Mouse (Mus musculus) erythroblast, embryonic 14.5 days (primary cell): ENCODE measurements at regions not wholly inside any gene's neighbourhood (a gene's known extent, or its start where the extent isn't known, plus 50 kb on each side); places are given as distances from the start of the nearest gene placed in this dataset.

Experiments used
- H3K27me3 ChIP-seq: 2 replicates; pipeline ENCODE4 v1.6.1; 2012; ENCODE audit warnings: inconsistent platforms; ENCODE audit not compliant: control insufficient read depth
- H3K36me3 ChIP-seq: 2 replicates; pipeline ENCODE4 v1.6.1; 2012; ENCODE audit warnings: mild to moderate bottlenecking, inconsistent platforms; ENCODE audit not compliant: control insufficient read depth
- H3K4me1 ChIP-seq: 2 replicates; pipeline ENCODE4 v1.6.1; 2012; ENCODE audit warnings: inconsistent platforms; ENCODE audit not compliant: control insufficient read depth
- H3K4me3 ChIP-seq: replicated peaks from 2 replicates; pipeline ENCODE3; 2012; ENCODE audit warnings: moderate library complexity, mild to moderate bottlenecking, inconsistent platforms
- H3K9me3 ChIP-seq: 2 replicates; pipeline ENCODE4 v1.6.1; 2012; ENCODE audit warnings: low read length, inconsistent platforms, mixed read lengths; ENCODE audit not compliant: control insufficient read depth
- GATA1 ChIP-seq: IDR thresholded peaks from 2 replicates; pipeline ENCODE4 v1.6.1; 2012; ENCODE audit warnings: low read length, inconsistent platforms, mixed read lengths
- TAL1 ChIP-seq: IDR thresholded peaks from 3 replicates; pipeline ENCODE4 v1.6.1; 2012; ENCODE audit warnings: low read length, inconsistent platforms, mixed read lengths

DNA sequence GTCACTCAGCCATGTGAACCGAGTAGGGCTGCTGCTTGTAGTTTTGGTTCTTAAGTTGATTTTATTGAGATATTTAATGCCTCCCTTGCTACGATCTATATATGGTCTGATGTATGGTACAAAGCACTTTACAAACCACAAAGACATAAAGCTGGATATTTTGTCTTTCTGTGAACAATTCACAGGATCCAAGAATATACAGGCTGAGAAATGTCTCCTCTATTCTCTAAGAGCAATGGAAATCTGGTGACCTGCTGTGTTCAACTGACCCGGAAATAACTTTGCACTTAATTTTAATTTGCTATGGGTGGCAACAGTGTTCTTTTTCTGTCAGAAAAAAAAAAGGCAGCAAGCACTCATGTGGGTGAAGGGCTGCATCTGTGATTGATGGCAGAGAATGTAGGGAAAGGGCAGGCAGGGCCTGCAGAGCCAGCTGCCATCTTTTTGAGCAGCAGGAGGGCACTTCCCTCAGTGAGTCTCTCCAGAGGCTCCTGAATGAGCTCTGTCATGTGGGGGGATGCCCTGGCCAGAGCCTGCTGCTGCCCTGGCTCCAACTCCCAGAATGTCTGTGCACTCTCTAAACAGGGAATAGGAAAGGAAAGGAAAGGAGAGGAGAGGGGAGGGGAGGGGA is 192.2 kb upstream of the Myt1l start:
- TF ChIP-seq GATA1 (no peak), TAL1 (no peak)
- Histone ChIP-seq H3K4me1 (no peaks in the 10 kb centered on the region), H3K36me3 (no peaks in the 10 kb centered on the region), H3K27me3 (no peaks in the 10 kb centered on the region), H3K9me3 (no peaks in the 10 kb centered on the region), H3K4me3 (no peak overlapping the region)

GRCm38 (mm10) chr12:29337336-29337735 is 190.8 kb upstream of the Myt1l start:
- no peaks in the 10 kb centered on the region for H3K27me3 ChIP-seq
- no peak overlapping the region for H3K4me3 ChIP-seq
- H3K36me3 ChIP-seq, result no peaks in the 10 kb centered on the region
- no peaks in the 10 kb centered on the region for H3K4me1 ChIP-seq
- TF ChIP-seq GATA1 (no peak), TAL1 (no peak)
- no peaks in the 10 kb centered on the region for H3K9me3 ChIP-seq

- TF ChIP-seq GATA1, result no peak
- TF ChIP-seq TAL1, result no peak
- H3K4me1 ChIP-seq, result no peaks in the 10 kb centered on the region
- H3K9me3 ChIP-seq, result no peaks in the 10 kb centered on the region
- no peaks in the 10 kb centered on the region for H3K27me3 ChIP-seq
- no peak overlapping the region for H3K4me3 ChIP-seq
- H3K36me3 ChIP-seq, result no peaks in the 10 kb centered on the region
Observed at GRCm38 (mm10) chr12:29341388-29341995, 186.7 kb upstream of the Myt1l start.

GRCm38 (mm10) chr12:29343147-29343852 is 184.9 kb upstream of the Myt1l start:
- no peaks in the 10 kb centered on the region for H3K27me3 ChIP-seq
- H3K4me3 ChIP-seq, result no peak overlapping the region
- TF ChIP-seq GATA1, result no peak
- no peak for TF ChIP-seq TAL1
- H3K4me1 ChIP-seq, result no peaks in the 10 kb centered on the region
- H3K36me3 ChIP-seq, result no peaks in the 10 kb centered on the region
- H3K9me3 ChIP-seq, result no peaks in the 10 kb centered on the region

- TF ChIP-seq TAL1 (no peak), GATA1 (no peak)
Observed at GRCm38 (mm10) chr12:29348698-29349097, 179.5 kb upstream of the Myt1l start.

DNA sequence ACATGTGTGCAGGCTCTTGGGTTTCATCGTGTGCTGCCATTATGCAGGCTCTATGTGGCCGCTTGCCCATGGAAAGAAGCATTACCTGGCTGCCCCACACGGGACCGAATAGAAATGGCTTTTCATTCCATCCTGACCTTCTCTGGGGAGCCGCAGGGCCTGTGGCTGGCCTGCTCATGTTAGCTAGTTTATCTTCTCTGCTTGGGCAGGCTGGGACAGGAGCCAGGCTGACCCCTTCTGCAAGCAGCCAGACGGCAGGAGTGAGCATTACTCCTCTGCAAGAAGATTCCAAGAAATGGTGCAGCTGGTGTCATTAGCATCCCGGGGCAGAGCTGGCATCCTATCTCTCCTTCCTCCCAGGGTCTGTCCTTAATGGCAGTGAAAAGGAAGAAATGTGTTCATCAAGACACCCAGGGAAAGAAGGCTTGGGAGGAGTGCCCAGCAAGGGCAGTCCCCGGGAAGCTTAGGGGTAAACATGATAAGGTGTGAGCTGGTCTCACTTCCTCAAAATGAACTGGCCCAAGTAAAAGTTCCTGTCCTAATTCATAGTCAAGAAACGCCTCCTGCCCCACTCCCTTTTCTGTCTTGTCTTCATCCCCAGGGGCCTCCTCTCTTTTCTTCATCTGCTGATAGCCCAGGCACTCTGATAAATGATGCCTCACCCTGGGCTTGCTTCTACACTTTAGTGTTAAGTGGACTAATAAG is 178.9 kb upstream of the Myt1l start:
- Histone ChIP-seq H3K4me3 (no peak overlapping the region), H3K9me3 (no peaks in the 10 kb centered on the region), H3K4me1 (no peaks in the 10 kb centered on the region), H3K27me3 (no peaks in the 10 kb centered on the region), H3K36me3 (no peaks in the 10 kb centered on the region)
- no peak for TF ChIP-seq TAL1
- no peak for TF ChIP-seq GATA1

More at GRCm38 (mm10) chr12:29348698-29349097, 179.5 kb upstream of the Myt1l start:
- no peaks in the 10 kb centered on the region for H3K27me3 ChIP-seq
- no peaks in the 10 kb centered on the region for H3K36me3 ChIP-seq
- H3K4me3 ChIP-seq, result no peak overlapping the region
- no peaks in the 10 kb centered on the region for H3K9me3 ChIP-seq
- no peaks in the 10 kb centered on the region for H3K4me1 ChIP-seq

DNA sequence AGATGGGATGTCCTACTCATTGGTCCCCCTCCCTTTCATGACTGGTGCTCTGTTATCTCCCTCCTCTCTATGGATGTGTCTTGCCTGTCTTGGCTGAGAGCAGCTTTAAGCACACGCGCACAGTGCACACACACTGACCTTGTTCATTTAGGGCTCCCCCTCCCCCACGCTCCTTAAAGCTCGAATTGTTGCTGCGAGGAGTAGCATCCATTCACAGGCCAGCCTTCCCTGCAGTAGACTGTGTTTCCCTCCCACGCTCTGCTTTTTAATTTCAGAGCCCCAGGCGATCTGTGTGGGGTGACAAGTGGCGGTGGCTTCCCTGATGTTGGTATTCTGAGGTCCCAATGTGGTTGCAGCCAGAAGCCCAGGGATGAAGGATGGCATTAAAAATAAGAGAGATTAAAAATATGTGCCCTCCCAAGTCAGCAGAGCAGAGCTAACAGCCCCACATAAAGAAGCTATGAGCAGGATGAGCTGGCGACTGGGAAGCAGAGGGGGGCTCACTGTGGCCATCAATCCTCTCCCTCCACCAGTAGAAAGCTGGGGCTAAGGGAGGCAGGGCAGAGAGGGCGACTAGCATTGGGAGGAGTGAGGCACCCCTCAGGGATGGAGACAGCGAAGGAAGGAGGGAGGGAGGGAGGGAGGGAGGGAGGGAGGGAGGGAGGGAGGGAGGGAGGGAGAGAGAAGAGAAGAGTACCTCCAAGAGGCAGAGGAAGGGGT is 174.2 kb upstream of the Myt1l start:
- no peak overlapping the region for H3K4me3 ChIP-seq
- no peaks in the 10 kb centered on the region for H3K36me3 ChIP-seq
- no peak for TF ChIP-seq GATA1
- TF ChIP-seq TAL1, result no peak
- H3K9me3 ChIP-seq, result no peaks in the 10 kb centered on the region
- H3K4me1 ChIP-seq, result no peaks in the 10 kb centered on the region
- H3K27me3 ChIP-seq, result no peaks in the 10 kb centered on the region

DNA sequence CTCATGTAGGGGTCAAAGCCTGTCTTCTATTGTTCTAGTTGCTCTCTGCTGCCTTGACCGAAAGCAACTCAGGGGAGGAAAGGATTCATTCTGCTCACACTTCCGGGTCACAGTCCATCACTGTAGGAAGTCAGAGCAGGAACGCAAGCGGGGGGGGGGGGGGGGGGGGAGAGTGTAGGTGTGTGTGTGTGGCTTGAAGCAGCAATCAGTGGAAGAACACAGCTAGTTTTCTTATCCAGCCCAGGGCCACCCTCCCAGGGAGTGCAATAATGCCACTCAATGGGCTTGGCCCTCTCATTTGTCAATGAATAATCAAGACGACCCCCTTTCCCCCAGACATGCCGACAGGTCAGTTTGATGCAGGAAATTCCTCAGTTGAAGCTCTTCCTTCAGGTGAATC is 173.4 kb upstream of the Myt1l start:
- Histone ChIP-seq H3K4me3 (no peak overlapping the region), H3K9me3 (no peaks in the 10 kb centered on the region), H3K4me1 (no peaks in the 10 kb centered on the region), H3K27me3 (no peaks in the 10 kb centered on the region), H3K36me3 (no peaks in the 10 kb centered on the region)
- no peak for TF ChIP-seq TAL1
- TF ChIP-seq GATA1, result no peak
